Mouse (Mus musculus): ENCODE data around the gene Fkbp10.

Gene Fkbp10

DNA sequence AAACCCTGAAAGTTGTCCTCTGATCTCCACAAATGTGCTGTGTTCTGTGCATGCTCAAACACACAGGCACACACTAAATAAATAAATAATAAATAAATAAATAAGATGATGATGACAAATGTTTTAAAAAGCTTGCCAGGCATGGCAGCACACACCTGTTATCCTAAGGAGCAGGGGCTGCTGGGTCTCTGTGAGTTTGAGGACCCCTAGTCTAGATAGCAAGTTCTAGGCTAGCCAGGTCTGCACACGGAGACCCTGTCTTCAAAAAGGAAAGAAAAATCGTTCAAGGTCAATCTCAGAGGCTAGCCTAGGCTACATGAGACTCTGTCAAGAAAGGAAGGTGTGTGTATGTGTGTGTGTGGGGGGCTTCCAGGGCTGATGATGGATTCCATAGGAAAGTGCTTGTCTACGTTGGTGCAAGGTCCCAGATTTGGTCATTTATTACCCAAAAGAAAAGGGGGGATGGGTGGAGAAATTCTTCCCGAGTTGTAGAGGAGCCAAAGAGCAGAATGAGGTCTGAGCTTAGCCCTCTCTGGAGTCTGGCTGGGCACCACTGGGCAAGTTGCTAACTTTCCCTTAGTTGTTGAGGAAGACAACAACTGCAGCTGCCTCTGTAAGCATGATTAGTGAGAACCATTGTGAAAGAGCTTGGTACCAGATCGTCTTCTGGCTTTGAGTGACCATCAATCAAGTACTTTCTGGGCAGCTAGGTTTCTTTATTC is 21.0 kb upstream of the Fkbp10 start:
- DNase-seq (ENCODE audit: low read depth, low spot score), result no peak

DNA sequence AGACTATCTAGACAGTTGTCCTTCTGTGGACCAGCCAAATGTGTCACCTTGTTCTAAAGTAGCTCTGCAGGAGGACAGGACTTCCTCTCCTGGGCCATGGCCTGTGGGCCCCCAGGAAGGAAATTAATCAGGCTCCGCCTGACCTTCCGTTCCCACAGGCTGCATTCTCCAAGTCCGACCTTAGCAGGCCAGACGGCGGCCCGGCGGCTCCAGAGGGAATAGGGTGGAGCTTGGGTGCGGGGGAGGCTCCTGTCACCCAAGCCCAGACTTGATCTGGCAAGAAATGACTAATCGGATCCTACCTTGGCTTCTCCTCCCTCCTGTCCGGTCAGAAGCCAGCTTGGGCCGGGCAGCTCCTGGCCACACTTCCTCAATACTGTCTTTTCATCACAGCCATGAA is 20.3 kb upstream of the Fkbp10 start:
- peak; percentile 92 for DNase-seq (ENCODE audit: low read depth, low spot score)

DNA sequence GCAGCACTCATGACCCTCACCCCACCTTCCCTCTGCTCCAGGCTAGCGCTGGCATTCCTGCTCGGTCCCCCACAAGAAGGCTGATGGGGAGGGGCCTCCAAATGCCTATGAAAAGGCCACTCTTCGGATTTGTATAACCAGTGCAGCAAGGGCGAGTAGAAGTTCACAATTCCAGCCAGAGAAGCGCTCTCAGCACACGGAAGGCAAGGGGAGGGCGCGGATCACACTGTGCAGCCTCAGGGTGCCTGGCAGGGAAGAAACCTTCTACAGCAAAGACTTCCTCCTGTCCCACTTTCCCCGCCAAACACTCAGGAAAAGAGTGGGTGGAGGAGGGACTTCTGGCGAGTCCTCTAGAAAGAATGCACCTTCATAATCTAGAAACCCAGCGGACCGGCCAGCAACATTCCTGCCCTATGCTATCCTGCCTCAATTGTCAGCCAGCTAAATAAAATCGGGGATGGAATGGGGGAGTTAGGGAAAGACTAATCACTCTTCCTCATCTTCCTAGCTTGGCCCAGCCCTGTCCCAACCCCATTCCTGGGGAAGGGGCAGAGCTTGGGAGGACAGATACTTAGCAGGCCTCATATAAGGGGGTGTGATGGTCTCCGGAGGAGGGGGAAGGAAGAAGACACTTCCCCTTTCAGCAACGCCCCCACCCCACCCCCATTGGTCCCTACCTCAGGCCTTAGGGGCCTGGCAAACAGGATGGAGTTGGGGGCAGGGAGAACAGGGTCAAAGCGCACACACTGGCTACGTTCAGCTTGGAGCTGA is 19.5 kb upstream of the Fkbp10 start:
- peak; percentile 88 for DNase-seq (ENCODE audit: low read depth, low spot score)

DNA sequence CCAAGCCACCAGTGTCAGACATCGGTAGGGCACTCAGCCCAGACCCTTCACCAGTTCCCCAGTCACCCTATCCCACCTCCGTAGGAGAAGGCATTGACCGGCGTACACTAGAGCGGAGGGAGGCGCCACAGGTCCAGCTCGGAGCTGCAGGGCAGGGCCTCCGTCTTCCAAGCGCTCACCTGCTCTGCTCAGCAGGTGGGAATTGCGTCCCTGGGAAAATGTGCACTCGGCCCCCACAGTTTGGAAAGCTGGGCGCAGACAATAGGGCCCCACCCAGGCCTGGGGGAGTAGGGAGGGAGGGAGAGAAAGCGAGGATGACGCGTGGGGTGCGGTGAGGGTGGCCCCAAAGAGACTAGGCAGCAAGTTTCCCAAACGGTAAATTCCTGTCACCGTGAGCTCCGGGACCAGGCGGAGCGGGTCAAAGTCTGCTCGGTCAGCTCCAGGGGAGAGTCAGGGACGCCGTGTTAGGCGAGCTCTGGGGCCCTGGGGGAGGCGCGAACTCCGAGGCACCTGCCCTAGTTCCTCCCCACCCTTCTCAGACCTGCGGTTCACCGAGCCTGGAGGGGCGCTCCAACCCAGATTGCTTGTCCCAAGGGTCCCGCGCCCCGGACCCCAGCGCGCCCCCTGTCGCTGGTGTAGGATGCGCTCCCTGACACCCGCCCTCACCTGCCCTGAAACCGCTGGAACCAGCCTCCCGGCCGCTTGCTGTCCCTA is 18.5 kb upstream of the Fkbp10 start:
- DNase-seq (ENCODE audit: low read depth, low spot score), result peak; percentile 80

DNA sequence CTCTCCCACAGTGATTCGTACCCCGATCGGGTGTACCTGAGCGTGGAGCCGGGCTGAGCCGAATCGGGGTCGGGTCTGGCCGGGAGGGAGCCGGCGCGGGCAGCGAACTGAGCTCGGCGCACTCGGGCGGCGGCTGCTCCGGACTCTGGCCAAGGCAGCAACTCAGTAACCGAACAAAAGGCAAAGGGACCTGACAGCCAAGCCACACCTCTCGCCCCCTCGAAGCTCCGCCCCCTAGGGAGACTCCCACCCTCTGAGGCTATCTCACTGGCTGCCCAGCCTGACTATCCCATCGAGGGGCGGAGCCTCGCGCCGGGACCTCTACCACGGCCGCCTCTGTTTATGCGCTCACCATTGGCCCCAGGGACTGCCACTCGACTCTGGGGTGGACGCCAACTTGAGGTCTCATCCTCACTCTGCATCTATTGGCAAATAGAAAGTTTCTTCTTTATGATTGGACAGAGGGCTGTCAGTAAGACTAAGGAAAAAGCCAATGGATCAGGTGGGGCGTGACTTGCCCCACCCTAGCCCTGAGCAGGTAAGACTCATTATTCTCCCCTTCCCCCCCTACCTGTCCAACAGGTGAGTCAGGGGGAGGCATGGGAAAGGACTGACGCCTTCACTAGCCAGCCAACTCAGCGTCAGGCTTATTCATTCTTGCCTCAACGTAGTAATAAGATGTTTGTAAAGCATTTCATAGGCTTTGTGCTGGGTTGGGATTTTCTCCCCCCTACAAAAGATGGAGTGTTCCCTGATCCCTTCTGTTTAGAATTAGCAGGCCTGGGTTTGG is 17.7 kb upstream of the Fkbp10 start, which contains the start of gene Jup:
Jup (minus strand) TSS at position 164 of the 790 bp plus-strand sequence.
- peak; percentile 100 for DNase-seq (ENCODE audit: low read depth, low spot score)

DNA sequence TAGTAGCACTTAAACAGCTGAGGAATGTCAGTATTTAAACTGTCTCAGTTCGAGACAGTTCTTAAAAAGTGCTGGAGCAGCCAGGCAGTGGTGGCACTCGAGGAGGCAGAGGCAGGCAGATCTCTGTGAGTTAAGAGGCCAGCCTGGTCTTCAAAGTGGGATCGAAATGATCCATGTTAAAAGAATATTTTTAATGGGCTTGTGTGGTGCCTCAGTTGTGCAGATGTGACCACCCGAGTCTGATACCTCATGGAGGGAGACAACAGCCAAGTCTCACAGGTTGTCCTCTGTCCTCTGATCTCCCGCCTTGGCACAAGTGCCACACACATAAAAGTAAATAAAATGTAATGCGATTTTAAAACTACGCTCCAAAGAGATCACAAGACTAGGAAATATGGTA is 17.0 kb upstream of the Fkbp10 start:
- no peak for DNase-seq (ENCODE audit: low read depth, low spot score)

DNA sequence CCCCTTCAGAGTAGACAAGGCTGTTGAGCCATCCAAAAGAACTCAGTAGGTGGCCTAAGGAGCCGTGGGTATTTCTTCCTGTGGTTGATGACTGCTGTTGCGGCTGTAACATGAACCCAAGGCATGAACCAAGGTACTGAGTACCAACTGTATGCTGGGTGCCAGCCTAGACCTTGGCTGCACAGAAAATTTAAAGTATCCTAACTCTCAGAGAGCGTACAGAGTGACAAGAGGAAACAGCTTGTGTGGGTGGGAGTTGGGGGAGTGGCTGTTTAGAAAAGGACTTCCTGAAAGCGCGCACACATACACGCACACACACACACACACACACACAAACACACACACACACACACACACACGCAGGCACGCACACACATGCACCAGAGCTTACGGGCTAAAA is 16.2 kb upstream of the Fkbp10 start:
- DNase-seq (ENCODE audit: low read depth, low spot score), result no peak

DNA sequence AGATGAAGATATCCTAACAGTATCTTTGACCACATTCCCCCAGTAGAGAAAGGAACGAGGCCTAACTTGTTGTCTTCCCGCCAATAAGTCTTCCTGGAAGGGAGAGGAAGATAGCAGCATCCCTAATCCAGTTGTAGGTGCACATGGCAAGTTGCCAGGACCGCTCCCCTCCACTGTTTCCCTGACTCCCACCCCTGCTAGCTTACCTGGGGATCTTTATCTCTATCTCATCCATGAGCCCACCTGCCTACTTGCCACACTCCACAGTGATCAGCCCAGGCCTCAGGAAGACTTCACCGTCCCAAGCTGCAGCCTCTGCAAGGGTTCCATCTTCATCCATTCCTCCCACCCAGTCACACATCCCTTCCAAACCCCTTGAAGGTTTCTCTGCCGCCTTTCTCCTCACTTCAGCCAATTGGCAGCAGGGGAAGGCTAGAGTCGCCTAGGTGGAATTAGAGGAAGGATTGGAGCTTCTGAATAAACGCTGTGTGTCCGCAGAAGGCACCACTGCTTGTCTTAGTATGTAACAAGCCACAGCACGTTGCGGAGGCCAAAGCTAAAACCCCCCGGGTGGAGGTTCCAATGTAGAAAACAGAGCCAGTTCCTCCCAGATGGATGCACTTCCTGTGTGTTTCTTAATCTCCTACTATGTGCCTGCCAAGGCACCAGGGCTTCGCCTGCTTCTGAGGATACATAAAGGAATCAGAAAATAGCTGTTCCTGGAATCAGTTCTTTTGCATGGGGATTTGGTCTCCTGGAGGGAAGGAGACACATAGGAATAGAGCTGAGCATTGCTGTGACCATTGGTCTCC is 15.6 kb upstream of the Fkbp10 start:
- DNase-seq (ENCODE audit: low read depth, low spot score), result no peak

DNA sequence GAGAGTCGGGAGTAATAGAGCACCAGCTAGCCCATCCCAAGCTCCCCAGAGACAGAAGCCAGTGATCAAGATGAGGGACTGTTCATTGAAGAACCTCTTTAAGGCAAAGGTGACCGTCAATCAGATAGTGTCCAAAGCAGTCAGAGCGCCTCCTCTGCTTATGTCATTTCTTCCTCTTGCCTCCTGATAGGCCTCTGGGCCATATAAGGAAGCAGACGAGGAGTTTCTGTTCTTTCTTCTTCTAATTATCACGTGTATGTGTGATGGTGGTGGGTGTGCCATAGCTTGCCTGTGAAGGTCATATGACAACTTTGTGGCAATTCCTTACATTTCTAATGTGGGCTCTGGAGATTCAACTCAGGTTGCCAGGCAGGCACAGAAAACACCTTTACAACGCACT is 14.7 kb upstream of the Fkbp10 start:
- DNase-seq (ENCODE audit: low read depth, low spot score), result no peak

DNA sequence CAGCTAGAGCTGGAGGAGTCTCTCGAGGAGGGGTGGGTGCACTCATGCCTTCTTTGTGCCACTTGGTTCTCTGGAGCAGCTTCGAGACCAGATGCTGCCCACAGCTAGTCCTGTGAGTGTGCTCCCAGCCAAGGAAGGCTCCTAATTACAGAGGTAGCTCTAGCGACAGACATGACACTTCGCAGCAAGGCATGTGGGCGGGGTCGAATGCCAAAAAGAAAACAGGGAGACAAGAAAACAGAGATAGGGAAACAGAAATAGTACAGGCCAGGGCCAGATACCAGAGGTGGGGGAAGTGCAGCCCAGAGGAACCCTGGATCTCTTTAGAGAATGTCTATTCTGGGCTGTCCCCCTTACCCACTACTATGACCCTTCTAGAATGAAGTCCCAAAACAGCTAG is 13.3 kb upstream of the Fkbp10 start:
- peak; percentile 68 for DNase-seq (ENCODE audit: low read depth, low spot score)

DNA sequence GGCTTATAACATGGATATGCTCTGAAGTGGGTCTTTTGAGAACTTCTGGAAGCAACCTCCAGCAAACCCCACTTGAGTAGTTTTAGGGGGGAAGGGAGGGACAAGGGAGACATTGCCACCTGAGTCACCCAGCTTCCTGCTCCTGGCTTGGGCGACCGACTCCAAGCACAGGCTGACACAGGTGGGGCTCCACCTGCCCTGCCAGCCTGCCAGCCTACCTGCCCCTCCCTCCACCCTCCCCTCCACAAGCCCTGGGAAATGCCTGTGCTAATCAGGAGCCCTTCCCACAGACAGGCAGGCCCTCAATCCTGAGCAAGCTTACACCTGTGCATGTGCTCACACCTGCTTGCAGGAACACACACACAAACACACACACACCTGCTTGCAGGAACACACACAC is 12.8 kb upstream of the Fkbp10 start:
- DNase-seq (ENCODE audit: low read depth, low spot score), result no peak

DNA sequence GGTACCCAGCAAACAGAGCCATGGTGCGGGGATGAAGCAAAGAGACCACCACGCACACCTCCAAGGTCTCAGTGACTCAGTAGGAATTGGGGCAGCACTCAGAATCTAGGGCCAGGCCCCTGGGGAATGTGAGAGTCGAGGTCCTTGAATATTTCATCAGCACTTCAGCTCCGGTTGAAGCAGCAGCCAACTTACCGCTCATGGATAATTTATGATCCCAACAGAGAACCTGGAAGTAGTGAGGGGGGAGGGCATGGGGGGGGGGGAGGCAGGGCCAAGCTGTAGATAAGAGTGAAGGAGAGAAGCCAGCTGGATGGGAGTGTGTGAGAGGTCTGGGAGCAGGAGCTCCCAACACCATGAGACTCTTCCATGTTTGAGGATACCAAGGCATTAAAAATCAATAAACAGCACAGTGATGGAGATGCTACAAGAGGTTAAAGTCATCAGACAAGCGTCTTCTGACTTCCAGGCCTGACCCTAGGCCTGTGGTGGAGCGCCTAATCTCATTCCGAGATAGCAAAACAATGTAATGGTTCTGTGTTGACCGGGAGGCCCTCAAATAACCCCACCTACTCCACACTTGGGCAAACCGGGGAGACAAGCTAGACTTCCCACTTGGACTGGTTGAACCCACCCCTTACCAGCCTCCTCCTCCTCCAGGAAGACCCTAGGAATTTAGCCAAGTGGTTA is 11.9 kb upstream of the Fkbp10 start:
- no peak for DNase-seq (ENCODE audit: low read depth, low spot score)

DNA sequence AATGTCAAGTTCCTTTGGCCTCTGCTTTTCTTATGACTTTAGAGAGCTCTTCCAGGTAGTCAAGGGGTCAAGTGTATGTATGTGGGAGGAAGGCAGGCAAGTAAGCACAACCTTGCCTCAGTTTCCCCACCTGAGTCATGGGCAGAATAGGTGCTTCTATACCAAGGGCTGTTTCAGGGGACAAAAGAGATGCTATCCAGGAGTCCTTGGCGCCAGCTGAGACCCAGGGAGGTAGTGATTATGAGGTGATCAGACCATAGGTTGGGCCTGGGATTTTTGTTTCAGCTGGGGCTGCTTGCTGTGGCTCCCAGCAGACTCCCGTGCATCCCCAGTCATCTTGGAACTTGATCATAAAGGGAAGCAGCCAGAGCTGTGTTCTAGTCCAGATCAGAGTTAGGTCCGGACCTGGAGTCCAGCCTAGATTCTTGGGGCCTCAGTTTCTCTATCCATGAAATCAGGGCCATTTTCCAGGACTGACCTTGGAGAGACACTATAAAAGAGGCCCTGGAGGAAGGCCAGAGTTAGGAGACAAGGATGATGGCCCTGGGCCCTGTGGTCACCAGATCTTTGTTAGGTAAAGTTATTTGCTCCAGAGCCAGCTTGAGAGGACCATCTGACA is 10.9 kb upstream of the Fkbp10 start:
- no peak for DNase-seq (ENCODE audit: low read depth, low spot score)

DNA sequence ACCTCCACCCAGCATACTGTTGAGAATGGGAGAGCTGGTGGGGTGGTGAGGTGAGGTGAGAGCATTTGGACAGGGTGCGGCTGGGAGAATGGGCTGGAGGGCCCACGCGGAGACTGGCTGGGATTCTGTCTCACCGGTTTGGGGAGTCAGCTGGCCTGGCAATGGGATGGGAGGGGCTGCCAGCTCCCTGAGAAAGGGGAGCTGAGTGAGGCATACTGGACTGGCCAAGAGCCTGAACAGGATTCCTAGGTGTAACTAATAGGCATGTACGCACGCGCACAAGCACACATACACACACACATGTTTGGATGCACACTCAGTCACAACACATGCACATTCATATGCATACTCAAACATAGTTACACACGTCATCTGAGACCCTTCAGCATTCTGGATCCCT is 9.2 kb upstream of the Fkbp10 start:
- DNase-seq (ENCODE audit: low read depth, low spot score), result no peak

DNA sequence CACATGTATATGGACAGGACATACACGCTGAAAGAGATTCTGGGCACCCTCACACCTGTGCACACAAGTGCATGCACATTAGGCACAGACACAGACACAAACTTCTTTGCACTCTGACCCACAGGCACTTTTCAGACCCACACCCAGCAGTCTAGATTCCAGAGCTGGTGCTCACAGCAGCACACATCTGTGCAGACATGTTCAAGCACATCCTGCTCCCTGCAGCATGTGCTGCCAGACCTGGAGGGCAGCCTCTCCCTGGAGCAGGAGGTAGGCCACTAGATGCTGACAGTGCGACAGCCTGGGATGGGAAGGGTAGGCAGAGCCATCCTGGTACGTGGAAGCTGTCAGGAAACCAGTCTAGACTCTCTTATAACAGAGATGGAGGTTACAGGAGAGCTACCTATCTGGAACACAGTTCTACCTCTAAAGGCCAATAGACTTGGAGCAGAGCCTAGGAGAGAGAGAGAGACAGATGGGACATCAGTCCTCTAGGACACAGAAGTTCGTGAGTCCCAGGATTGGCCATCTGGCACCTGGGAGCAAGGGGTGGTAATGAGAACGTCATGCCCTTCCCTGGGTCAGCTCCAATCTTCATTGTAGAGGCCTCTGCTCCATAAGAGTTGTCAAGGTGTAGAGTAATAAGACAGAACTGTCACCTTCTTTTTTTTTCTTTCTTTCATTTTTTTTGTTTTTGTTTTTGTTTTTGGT is 8.3 kb upstream of the Fkbp10 start:
- peak; percentile 99 for DNase-seq (ENCODE audit: low read depth, low spot score)

DNA sequence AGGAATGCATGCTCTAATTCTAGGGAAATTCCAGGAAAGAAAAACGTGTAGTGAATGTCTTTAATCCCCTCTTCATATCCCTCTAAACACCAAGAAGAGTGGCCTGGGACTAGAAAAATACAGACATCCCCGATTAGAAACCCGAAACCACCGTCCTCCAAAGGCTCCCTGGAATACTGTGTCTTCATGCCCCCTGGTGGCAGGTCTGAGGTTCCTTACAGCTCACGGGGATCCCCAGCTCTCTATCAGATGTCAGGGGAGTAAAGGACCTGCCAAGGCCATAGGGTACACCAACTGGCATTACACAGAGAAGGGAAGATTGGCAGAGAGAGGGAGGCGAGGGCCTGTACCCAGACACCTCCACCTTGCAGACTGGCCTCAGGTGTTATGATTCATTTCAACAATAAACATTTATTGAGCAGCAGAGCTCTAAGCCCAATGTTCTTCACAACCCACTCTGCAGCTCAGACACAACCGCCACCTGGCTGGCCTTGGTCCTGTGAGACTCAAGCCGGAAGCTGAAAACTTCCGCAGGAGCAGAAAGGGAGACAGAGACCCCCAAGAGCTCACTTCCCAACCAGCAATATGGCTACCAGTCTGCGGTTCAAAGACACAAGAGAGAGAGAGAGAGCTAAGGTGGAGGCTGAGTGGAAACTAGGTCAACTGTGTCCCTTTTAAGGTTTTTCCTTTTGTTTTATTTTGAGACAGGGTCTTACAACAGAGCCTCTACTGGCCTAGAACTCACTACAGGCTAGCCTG is 7.2 kb upstream of the Fkbp10 start:
- DNase-seq (ENCODE audit: low read depth, low spot score), result peak; percentile 88

DNA sequence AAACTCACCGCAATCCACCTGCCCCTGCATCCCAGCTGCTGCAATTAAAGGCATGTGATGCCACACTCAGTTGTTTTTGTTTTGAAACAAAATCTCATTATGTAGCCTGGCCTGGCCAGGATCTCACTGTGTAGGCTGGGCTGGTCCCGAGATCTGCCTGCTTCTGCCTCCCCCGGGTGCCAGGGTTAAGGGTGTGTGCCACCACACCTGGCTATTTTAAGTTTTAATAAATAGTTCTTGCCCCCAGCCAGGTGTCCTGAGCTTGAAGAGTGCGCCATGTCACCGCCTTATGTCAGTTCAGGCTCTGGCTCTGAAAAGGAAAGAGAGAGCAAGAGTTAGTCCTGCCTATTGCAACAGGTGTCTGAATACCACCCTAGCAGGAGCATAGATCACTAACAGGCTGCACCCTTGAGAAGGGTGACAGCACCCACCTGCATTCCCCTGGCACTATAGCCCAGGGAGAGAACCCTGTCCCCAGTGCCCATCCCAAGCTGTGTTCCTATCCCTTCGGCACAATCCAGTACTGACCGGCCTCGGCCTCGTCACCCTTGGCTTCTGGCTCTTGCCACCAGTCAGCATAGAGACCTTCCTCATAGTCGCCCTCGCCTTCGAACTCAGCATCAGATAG is 6.5 kb upstream of the Fkbp10 start:
- DNase-seq (ENCODE audit: low read depth, low spot score), result no peak

DNA sequence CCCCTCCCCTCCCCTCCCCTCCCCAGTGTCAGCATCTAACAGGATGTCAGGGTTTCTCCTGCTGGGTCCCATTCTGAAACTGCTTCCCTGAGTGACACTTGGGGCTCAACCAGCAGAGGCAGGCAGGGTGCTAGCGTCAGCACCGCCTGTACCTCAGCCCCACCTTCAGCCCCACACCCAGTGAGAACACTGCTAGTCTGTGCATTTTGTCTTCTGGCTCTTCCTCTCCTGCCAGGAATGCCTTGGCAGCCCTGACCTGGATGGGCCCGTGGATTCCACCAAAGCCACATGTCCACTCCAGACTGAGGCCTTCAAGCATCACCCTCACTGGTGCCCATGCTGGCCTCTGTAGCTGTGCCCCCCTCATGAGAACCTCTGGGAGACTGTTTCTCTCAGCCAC is 5.8 kb upstream of the Fkbp10 start:
- DNase-seq (ENCODE audit: low read depth, low spot score), result no peak
